Mouse (Mus musculus): Measurements from ENCODE around the gene Ica1. TPM values are rescaled to one million over a fixed set of nuclear protein-coding genes. Genes with fewer than 3 reads are reported as not detected.

The Ica1 gene
- polyA plus RNA-seq, 1 experiment from 2014 or later, result 82.4 TPM

DNA sequence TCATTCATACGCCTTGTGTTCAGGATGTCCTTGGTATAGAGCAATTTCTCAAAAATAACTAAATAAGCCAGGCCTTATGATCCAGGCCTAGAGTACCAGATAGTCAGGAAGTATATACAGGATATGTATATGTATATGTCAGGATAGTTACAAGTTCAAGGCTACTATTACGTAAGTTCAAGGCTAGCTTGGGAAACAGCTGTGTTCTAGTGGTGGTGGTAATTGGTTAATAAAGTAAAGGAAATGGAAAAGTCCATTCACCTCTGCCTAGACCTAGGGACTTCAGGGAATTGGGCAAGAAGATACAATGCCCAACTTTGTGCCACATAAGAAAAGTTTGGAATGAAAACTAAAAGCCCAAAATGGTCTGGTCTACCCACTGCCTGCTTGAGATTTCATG lies 61.7 kb downstream of the Ica1 start:
- ATAC-seq, result no peak
- no peaks in the 10 kb centered on the region for H3K4me1 ChIP-seq (ENCODE audit: control insufficient read depth, insufficient read depth, low read length)
- H3K4me3 ChIP-seq (ENCODE audit: low read depth, low read length), result no peak overlapping the region
- no peak overlapping the region for H3K27ac ChIP-seq (ENCODE audit: low read length)
- no peak overlapping the region for H3K4me2 ChIP-seq (ENCODE audit: low read length)
- H3K36me3 ChIP-seq (ENCODE audit: control insufficient read depth, insufficient read depth, low read length), result no peaks in the 10 kb centered on the region
- H3K9ac ChIP-seq (ENCODE audit: low read depth, low read length), result no peak overlapping the region
- no peaks in the 10 kb centered on the region for H3K27me3 ChIP-seq (ENCODE audit: control insufficient read depth, insufficient read depth, low read depth, low read length)
- WGBS, result 93% methylated on average over 2 of the region's 2 CpGs
- no peaks in the 10 kb centered on the region for H3K9me3 ChIP-seq (replicated peaks; ENCODE audit: control insufficient read depth, low read length, poor library complexity, severe bottlenecking)

DNA sequence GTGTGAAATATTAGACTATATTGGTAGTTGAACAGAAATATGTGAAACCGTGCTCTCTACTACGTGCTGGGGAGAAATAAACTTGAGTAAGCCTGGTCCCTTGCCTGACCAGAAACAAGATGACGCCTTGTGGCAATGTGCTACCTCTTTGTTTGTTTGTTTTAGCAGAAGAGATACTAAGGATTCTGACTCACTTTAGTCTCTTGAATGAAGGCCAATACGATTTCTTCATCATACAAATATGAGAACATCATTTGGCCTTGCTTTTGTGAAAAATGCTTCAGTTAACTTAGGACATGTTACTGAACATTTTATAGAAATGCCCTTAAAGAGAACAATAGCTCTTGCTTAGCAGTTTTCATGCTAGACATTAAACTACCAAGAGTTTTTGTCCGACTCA lies 67.0 kb downstream of the Ica1 start:
- no peak for ATAC-seq

DNA sequence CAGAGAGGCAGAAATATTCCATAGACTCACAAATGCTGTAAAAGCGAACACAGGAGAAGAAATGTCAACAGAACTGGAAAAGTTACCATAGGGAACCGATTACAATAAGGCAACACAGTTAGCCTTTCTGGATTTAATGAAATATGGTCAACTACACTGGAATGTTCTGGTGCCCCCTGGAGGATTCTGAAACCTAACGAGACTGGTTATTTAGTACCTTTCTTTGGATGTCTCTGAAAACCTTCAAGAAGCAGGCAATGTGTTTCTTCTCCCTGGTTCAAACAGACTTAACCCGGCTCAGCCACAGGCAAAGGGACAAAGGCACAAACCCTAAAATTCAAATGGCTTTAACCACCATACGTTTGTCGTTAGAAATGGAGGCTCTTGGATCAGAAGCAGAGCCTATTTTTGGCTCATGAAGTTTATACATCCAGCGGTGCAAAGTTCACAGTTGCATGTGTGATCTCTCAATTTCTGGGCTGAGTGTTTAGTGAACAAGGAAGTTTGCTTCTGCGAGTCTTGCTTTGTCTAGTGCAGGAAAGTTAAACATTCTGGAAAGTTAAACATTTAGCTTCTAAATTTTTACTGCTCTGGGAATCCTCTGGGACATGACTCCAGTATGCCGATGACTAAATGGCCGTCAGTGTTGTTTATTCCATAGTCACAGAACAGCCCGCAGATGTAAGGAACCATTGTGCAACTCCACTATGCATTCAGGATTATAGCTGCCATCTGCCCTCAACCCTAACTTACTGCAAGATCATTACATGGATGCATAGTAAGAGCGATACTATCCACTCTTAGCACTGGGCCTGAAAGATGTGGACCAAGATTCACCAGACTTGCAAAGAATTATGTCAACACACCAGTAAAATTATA lies 83.4 kb downstream of the Ica1 start:
- H3K9ac ChIP-seq (ENCODE audit: low read depth, low read length), result no peak overlapping the region
- no peaks in the 10 kb centered on the region for H3K27me3 ChIP-seq (ENCODE audit: control insufficient read depth, insufficient read depth, low read depth, low read length)
- 65% methylated on average over 12 of the region's 12 CpGs for WGBS
- no peak overlapping the region for H3K27ac ChIP-seq (ENCODE audit: low read length)
- H3K4me1 ChIP-seq (ENCODE audit: control insufficient read depth, insufficient read depth, low read length), result 0 out of 2 replicates have a peak, but pooled peaks cover 3% of the 10 kb centered on the region
- no peaks in the 10 kb centered on the region for H3K36me3 ChIP-seq (ENCODE audit: control insufficient read depth, insufficient read depth, low read length)
- H3K4me3 ChIP-seq (ENCODE audit: low read depth, low read length), result no peak overlapping the region
- H3K9me3 ChIP-seq (replicated peaks; ENCODE audit: control insufficient read depth, low read length, poor library complexity, severe bottlenecking), result no peaks in the 10 kb centered on the region
- ATAC-seq, result no peak
- no peak overlapping the region for H3K4me2 ChIP-seq (ENCODE audit: low read length)

More for the DNA sequence above, 67.0 kb downstream of the Ica1 start:
- H3K27ac ChIP-seq (ENCODE audit: low read length), result no peak overlapping the region
- H3K9ac ChIP-seq (ENCODE audit: low read depth, low read length), result no peak overlapping the region
- H3K4me3 ChIP-seq (ENCODE audit: low read depth, low read length), result no peak overlapping the region
- no peaks in the 10 kb centered on the region for H3K4me1 ChIP-seq (ENCODE audit: control insufficient read depth, insufficient read depth, low read length)
- no peak overlapping the region for H3K4me2 ChIP-seq (ENCODE audit: low read length)
- no peaks in the 10 kb centered on the region for H3K9me3 ChIP-seq (replicated peaks; ENCODE audit: control insufficient read depth, low read length, poor library complexity, severe bottlenecking)
- H3K27me3 ChIP-seq (ENCODE audit: control insufficient read depth, insufficient read depth, low read depth, low read length), result no peaks in the 10 kb centered on the region
- no peaks in the 10 kb centered on the region for H3K36me3 ChIP-seq (ENCODE audit: control insufficient read depth, insufficient read depth, low read length)
- WGBS, result 88% methylated on average over 5 of the region's 5 CpGs

- H3K4me2 ChIP-seq (ENCODE audit: low read length), result no peak overlapping the region
- H3K4me1 ChIP-seq (ENCODE audit: control insufficient read depth, insufficient read depth, low read length), result 0 out of 2 replicates have a peak, but pooled peaks cover 3% of the 10 kb centered on the region
- H3K9ac ChIP-seq (ENCODE audit: low read depth, low read length), result no peak overlapping the region
- no peak overlapping the region for H3K27ac ChIP-seq (ENCODE audit: low read length)
- WGBS, result 12% methylated on average over 10 of the region's 10 CpGs
- H3K27me3 ChIP-seq (ENCODE audit: control insufficient read depth, insufficient read depth, low read depth, low read length), result no peaks in the 10 kb centered on the region
- no peak overlapping the region for H3K4me3 ChIP-seq (ENCODE audit: low read depth, low read length)
- H3K9me3 ChIP-seq (replicated peaks; ENCODE audit: control insufficient read depth, low read length, poor library complexity, severe bottlenecking), result no peaks in the 10 kb centered on the region
- H3K36me3 ChIP-seq (ENCODE audit: control insufficient read depth, insufficient read depth, low read length), result no peaks in the 10 kb centered on the region
- ATAC-seq, result no peak
Measured at GRCm38 (mm10) chr6:8693926-8694635, 84.2 kb downstream of the Ica1 start.

GRCm38 (mm10) chr6:8693141-8693881 lies 85.0 kb downstream of the Ica1 start:
- no peak for ATAC-seq
- no peak overlapping the region for H3K4me3 ChIP-seq (ENCODE audit: low read depth, low read length)
- H3K4me1 ChIP-seq (ENCODE audit: control insufficient read depth, insufficient read depth, low read length), result 0 out of 2 replicates have a peak, but pooled peaks cover 3% of the 10 kb centered on the region
- H3K27ac ChIP-seq (ENCODE audit: low read length), result no peak overlapping the region
- no peak overlapping the region for H3K4me2 ChIP-seq (ENCODE audit: low read length)
- no peaks in the 10 kb centered on the region for H3K27me3 ChIP-seq (ENCODE audit: control insufficient read depth, insufficient read depth, low read depth, low read length)
- H3K9ac ChIP-seq (ENCODE audit: low read depth, low read length), result no peak overlapping the region
- 20% methylated on average over 11 of the region's 11 CpGs for WGBS
- H3K9me3 ChIP-seq (replicated peaks; ENCODE audit: control insufficient read depth, low read length, poor library complexity, severe bottlenecking), result no peaks in the 10 kb centered on the region
- no peaks in the 10 kb centered on the region for H3K36me3 ChIP-seq (ENCODE audit: control insufficient read depth, insufficient read depth, low read length)

DNA sequence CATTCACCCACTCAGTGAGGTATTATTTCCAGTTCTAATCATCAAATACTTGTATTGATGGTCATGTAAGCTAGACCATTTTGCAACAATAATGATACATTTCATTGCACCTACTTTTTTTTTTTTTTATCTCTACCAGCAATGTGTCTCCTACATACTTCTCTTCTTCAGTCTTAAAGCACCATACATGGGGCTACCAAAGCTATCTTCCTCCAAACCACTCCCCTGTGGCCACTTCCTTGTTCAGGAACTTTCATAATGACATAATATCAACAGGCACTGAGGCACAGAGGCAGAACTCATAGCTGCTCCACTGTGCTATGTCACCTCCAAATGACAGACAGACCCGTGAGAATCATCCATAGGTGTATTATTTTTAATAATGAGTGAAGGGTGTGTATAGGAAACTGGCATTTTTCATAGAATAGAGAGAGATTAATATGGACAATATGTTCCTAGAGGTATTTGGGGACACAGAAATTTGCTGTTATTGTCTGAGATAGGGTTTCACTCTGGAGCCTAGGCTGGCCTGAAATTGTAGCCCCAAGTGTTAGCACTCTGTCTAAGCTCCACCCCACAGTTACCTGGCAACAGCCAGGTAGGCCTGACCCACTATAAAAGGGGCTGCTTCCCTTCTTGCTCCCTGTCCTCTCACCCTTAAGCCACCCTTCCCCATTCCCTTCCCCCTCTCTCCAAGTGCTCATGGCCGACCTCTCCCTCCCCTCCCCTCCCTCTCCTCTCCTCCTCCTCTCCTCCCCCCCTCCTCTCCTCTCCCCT lies 86.9 kb downstream of the Ica1 start:
- Histone ChIP-seq H3K36me3 (ENCODE audit: control insufficient read depth, insufficient read depth, low read length) (no peaks in the 10 kb centered on the region), H3K27ac (ENCODE audit: low read length) (no peak overlapping the region), H3K4me2 (ENCODE audit: low read length) (no peak overlapping the region), H3K4me3 (ENCODE audit: low read depth, low read length) (no peak overlapping the region), H3K9me3 (replicated peaks; ENCODE audit: control insufficient read depth, low read length, poor library complexity, severe bottlenecking) (no peaks in the 10 kb centered on the region), H3K9ac (ENCODE audit: low read depth, low read length) (no peak overlapping the region), H3K4me1 (ENCODE audit: control insufficient read depth, insufficient read depth, low read length) (0 out of 2 replicates have a peak, but pooled peaks cover 3% of the 10 kb centered on the region), H3K27me3 (ENCODE audit: control insufficient read depth, insufficient read depth, low read depth, low read length) (no peaks in the 10 kb centered on the region)
- 63% methylated on average over 2 of the region's 2 CpGs for WGBS
- no peak for ATAC-seq

GRCm38 (mm10) chr6:8690441-8690840 lies 87.8 kb downstream of the Ica1 start:
- no peaks in the 10 kb centered on the region for H3K9me3 ChIP-seq (replicated peaks; ENCODE audit: control insufficient read depth, low read length, poor library complexity, severe bottlenecking)
- no peak for ATAC-seq
- 65% methylated on average over 3 of the region's 3 CpGs for WGBS

More at GRCm38 (mm10) chr6:8690441-8690840, 87.8 kb downstream of the Ica1 start:
- H3K27me3 ChIP-seq (ENCODE audit: control insufficient read depth, insufficient read depth, low read depth, low read length), result no peaks in the 10 kb centered on the region
- H3K4me1 ChIP-seq (ENCODE audit: control insufficient read depth, insufficient read depth, low read length), result 0 out of 2 replicates have a peak, but pooled peaks cover 3% of the 10 kb centered on the region
- H3K36me3 ChIP-seq (ENCODE audit: control insufficient read depth, insufficient read depth, low read length), result no peaks in the 10 kb centered on the region
- no peak overlapping the region for H3K4me2 ChIP-seq (ENCODE audit: low read length)
- no peak overlapping the region for H3K4me3 ChIP-seq (ENCODE audit: low read depth, low read length)
- H3K27ac ChIP-seq (ENCODE audit: low read length), result no peak overlapping the region
- no peak overlapping the region for H3K9ac ChIP-seq (ENCODE audit: low read depth, low read length)
